Comparison of ENCODE assay signal across 8 mouse cellular contexts in the genomic region with DNA sequence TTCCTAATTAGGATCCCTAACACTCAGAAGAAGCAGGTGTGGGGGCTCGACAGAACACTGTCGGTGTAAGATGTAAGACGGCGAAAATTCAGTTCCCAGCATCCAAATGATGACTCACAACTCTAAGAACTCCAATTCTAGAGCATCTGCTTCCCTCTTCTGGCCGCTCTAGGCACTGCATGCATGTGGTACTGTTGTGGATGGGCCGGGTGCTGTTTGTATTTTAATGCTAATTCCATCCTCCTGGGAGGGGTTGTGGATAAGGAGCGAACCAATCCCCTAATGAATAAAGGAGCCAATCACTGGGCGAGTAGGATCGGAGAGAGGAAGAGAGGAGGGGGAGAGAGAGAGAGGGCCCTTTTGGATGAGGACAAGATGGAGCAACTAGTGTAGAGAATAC. TPM values are rescaled to one million over a fixed set of nuclear protein-coding genes. Genes with fewer than 3 reads are reported as not detected.
DNase-seq lines count a peak whose midpoint lies in the region; ATAC-seq and TF ChIP-seq lines count a peak whose summit lies in the region.

No protein-coding gene starts in this region.

- no peak for ATAC-seq in hindbrain, embryonic 11.5 days (ENCODE audit: low FRiP score)
- no peak for ATAC-seq in hindbrain, embryonic 16.5 days
- no peak for ATAC-seq in Patski

- H3K4me3 ChIP-seq in hindbrain, embryonic 11.5 days (ENCODE audit: low read depth, low read length), result no peak overlapping the region
- no peak overlapping the region for H3K4me3 ChIP-seq in hindbrain, embryonic 16.5 days (ENCODE audit: low read length)

- POLR2A ChIA-PET in Patski (lab: Charles Lee), result no interaction called here

- 41% methylated on average over 9 of the region's 9 CpGs for WGBS in hindbrain, embryonic 11.5 days
- 43% methylated on average over 9 of the region's 9 CpGs for WGBS in hindbrain, embryonic 16.5 days

- no peak overlapping the region for H3K9ac ChIP-seq in hindbrain, embryonic 11.5 days (ENCODE audit: low read depth, low read length)
- H3K9ac ChIP-seq in hindbrain, embryonic 16.5 days (ENCODE audit: low read depth, low read length), result no peak overlapping the region

- no peak overlapping the region for H3K4me2 ChIP-seq in hindbrain, embryonic 11.5 days (replicated peaks; ENCODE audit: low read depth, low read length)
- H3K4me2 ChIP-seq in hindbrain, embryonic 16.5 days (ENCODE audit: low read length), result no peak overlapping the region

- in situ Hi-C loops in Patski (cut with MboI; ENCODE audit: low pct_unique_long_range_greater_than_20kb), result no loop called here

- H3K27me3 ChIP-seq in hindbrain, embryonic 11.5 days (ENCODE audit: control insufficient read depth, insufficient read depth, low read length), result no peaks in the 10 kb centered on the region
- H3K27me3 ChIP-seq in hindbrain, embryonic 16.5 days (replicated peaks; ENCODE audit: control insufficient read depth, insufficient read depth, low read length), result no peaks in the 10 kb centered on the region
- no peaks in the 10 kb centered on the region for H3K27me3 ChIP-seq in Patski

- no peaks in the 10 kb centered on the region for H3K36me3 ChIP-seq in hindbrain, embryonic 11.5 days (ENCODE audit: control insufficient read depth, insufficient read depth, low read length)
- H3K36me3 ChIP-seq in hindbrain, embryonic 16.5 days (ENCODE audit: control insufficient read depth, insufficient read depth, low read length), result no peaks in the 10 kb centered on the region

- H3K27ac ChIP-seq in hindbrain, embryonic 11.5 days (ENCODE audit: low read depth, low read length), result no peak overlapping the region
- no peak overlapping the region for H3K27ac ChIP-seq in hindbrain, embryonic 16.5 days (ENCODE audit: low read depth, low read length)

- CTCF ChIA-PET in Patski (lab: Charles Lee), result no interaction called here

- peak; percentile 77 for TF ChIP-seq CTCF in Patski (IDR thresholded peaks at IDR 0.05)

- DNase-seq in hindbrain, embryonic 11.5 days (ENCODE audit: low spot score), result peak; percentile 46
- peak; percentile 58 to 61 for DNase-seq in B cell, adult 2 months
- DNase-seq in Patski (ENCODE audit: low read depth, low spot score), result no peak
- DNase-seq in lung, postnatal 10 days, result peak; percentile 44
- no peak for DNase-seq in adipocyte (ENCODE audit: low spot score)
- no peak for DNase-seq in gastrocnemius, adult 8-10 months (ENCODE audit: low spot score in 2 of 2)
- no peak for DNase-seq in yolk sac, embryonic 10.5 days (ENCODE audit: low spot score)

- H3K4me1 ChIP-seq in hindbrain, embryonic 11.5 days (replicated peaks; ENCODE audit: control insufficient read depth, insufficient read depth, low read length), result no peaks in the 10 kb centered on the region
- no peaks in the 10 kb centered on the region for H3K4me1 ChIP-seq in hindbrain, embryonic 16.5 days (ENCODE audit: control insufficient read depth, insufficient read depth, low read depth, low read length)

- no peaks in the 10 kb centered on the region for H3K9me3 ChIP-seq in hindbrain, embryonic 11.5 days (ENCODE audit: control insufficient read depth, low read length)
- peaks cover 8% of the 10 kb centered on the region; the same call in 1 of the 2 replicates for H3K9me3 ChIP-seq in hindbrain, embryonic 16.5 days (ENCODE audit: control insufficient read depth, low read length)

RNA-seq across cellular contexts. Expression of gene Vinac1, which starts 8.6 kb away (rescaled TPM):
- 0.12 and 0.17 TPM in 2 replicates for polyA plus RNA-seq in hindbrain, embryonic 11.5 days (2014; fragmentation: Nextera tagmentation; extraction: Ambion mirVana)
- polyA plus RNA-seq in hindbrain, embryonic 16.5 days (2015; fragmentation: Nextera tagmentation; extraction: Ambion mirVana), result 0.70 and 0.92 TPM in 2 replicates
- 0.04 TPM for polyA plus RNA-seq in Patski (2021)
- total RNA-seq in gastrocnemius, adult 8-10 months (2022), result not detected

RNA-seq across cellular contexts. Expression of gene Ttl, which starts 9.1 kb away (rescaled TPM):
- polyA plus RNA-seq in hindbrain, embryonic 11.5 days (2014; fragmentation: Nextera tagmentation; extraction: Ambion mirVana), result 17.1 and 18.9 TPM in 2 replicates
- 38.2 and 46.9 TPM in 2 replicates for polyA plus RNA-seq in hindbrain, embryonic 16.5 days (2015; fragmentation: Nextera tagmentation; extraction: Ambion mirVana)
- polyA plus RNA-seq in Patski (2021), result 18.1 TPM
- 1 to 10 TPM; 6.2 to 9.0 (median 7.6) TPM for total RNA-seq in gastrocnemius, adult 8-10 months (2022)

RNA-seq across cellular contexts. Expression of gene Polr1b, which starts 44.2 kb away (rescaled TPM):
- polyA plus RNA-seq in hindbrain, embryonic 11.5 days (2014; fragmentation: Nextera tagmentation; extraction: Ambion mirVana), result 16.7 and 19.7 TPM in 2 replicates
- 13.0 and 15.6 TPM in 2 replicates for polyA plus RNA-seq in hindbrain, embryonic 16.5 days (2015; fragmentation: Nextera tagmentation; extraction: Ambion mirVana)
- 26.7 TPM for polyA plus RNA-seq in Patski (2021)
- total RNA-seq in gastrocnemius, adult 8-10 months (2022), result 10 to 100 TPM; 10.9 to 13.7 (median 11.3) TPM

Comparison
In these comparisons a context has a peak if more than half of its experiments do, and no peak if none do; other contexts are left out.
1. DNase-seq: peak in hindbrain, embryonic 11.5 days (single experiment), B cell, adult 2 months (2 of 2) and lung, postnatal 10 days (single experiment); none in Patski (single experiment), adipocyte (single experiment), gastrocnemius, adult 8-10 months (0 of 2) and yolk sac, embryonic 10.5 days (single experiment).